16 mouse cellular contexts compared by ENCODE assay signal in the genomic region with DNA sequence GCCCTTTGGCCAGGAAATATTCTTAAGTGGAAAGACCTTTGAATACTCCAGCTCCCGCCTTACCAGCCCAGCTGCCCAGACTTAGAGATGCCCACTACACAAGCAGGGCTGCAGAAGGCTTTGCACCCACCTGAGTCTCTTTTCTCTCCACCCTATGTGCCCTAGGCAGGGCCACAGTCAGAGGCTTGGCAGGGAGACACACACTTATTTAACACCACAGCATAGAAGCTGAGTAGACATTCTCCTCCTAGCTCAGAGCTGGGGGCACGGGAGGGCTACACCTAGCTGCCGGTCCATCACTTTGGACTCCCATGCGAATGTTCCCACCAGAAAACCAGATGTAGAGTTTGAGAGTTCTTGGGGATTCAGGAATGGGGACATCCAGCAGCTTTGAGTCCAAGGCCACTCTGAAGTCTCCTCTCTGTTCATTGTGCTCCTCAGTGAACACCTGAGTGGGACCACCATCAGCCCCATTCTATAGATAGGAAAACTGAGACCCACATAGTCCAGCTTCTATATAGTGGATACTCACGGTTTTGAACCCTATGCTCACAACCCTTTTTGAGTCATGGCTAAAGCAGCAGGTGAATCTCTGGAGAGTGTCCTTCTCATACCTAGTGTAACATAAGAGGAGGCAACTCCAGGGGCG. TPM values are rescaled to one million over a fixed set of nuclear protein-coding genes. Genes with fewer than 3 reads are reported as not detected.
DNase-seq lines count a peak whose midpoint lies in the region; ATAC-seq and TF ChIP-seq lines count a peak whose summit lies in the region.
"Had no signal": no experiment of that assay in that cellular context is flagged by ENCODE, and none has a peak within 500 bp of the region (broad histone marks: within the 10 kb centered on the region; RNA-seq: fewer than 3 reads in every experiment).

No protein-coding gene starts in this region.

- ATAC-seq in embryonic facial prominence, embryonic 12.5 days (ENCODE audit: insufficient number of reproducible peaks, insufficient read depth, low FRiP score, low TSS enrichment): no peak
- ATAC-seq in forebrain, embryonic 13.5 days: peak; percentile 8; the same call in 1 of the 2 replicates
- ATAC-seq in hindbrain, embryonic 15.5 days (ENCODE audit: low FRiP score, low read depth): no peak
- no peak for ATAC-seq in midbrain, postnatal 0 days (ENCODE audit: low FRiP score)
- ATAC-seq in cerebellum, adult (ENCODE audit: insufficient number of reproducible peaks, low FRiP score, low TSS enrichment): no peak

- TF ChIP-seq CTCF in midbrain, postnatal 0 days (IDR thresholded peaks at IDR 0.05): no peak

- DNase-seq in midbrain, postnatal 0 days (ENCODE audit: low spot score): no peak
- no peak for DNase-seq in gastrocnemius, postnatal 25 days
- DNase-seq in heart, postnatal 25 days (ENCODE audit: low spot score): no peak
- no peak for DNase-seq in lung, postnatal 4 days
- DNase-seq: cerebellum, adult 8-10 months; gastrocnemius, postnatal 14 days; kidney, adult 9 months; lung, postnatal 14 days; thymus, adult 2 months had no signal

- peaks cover 61% of the 10 kb centered on the region for H3K27me3 ChIP-seq in embryonic facial prominence, embryonic 12.5 days
- H3K27me3 ChIP-seq in forebrain, embryonic 13.5 days: peaks cover 9% of the 10 kb centered on the region; the same call in 1 of the 2 replicates
- peaks cover 6% of the 10 kb centered on the region; the same call in 1 of the 2 replicates for H3K27me3 ChIP-seq in hindbrain, embryonic 15.5 days
- no peaks in the 10 kb centered on the region for H3K27me3 ChIP-seq in midbrain, postnatal 0 days (ENCODE audit: insufficient read depth, low read length)

- no peak overlapping the region for H3K27ac ChIP-seq in embryonic facial prominence, embryonic 12.5 days
- peak overlapping the region; percentile 95 for H3K27ac ChIP-seq in forebrain, embryonic 13.5 days
- H3K27ac ChIP-seq in hindbrain, embryonic 15.5 days (replicated peaks): peak overlapping the region; percentile 78
- H3K27ac ChIP-seq in midbrain, postnatal 0 days (ENCODE audit: low read depth, low read length): peak overlapping the region; percentile 44; the same call in 1 of the 2 replicates

- H3K4me2 ChIP-seq in embryonic facial prominence, embryonic 12.5 days (replicated peaks): peak overlapping the region; percentile 29
- H3K4me2 ChIP-seq in forebrain, embryonic 13.5 days: peak overlapping the region; percentile 48
- H3K4me2 ChIP-seq in hindbrain, embryonic 15.5 days: peak overlapping the region; percentile 32
- H3K4me2 ChIP-seq in midbrain, postnatal 0 days (ENCODE audit: low read depth, low read length, poor library complexity, severe bottlenecking): 0 out of 2 replicates have a peak overlapping the region, but pooled peaks have one; percentile 10
- H3K4me2 ChIP-seq: heart, embryonic 11.5 days; liver, embryonic 11.5 days had no signal

- H3K9ac ChIP-seq in embryonic facial prominence, embryonic 12.5 days: no peak overlapping the region
- H3K9ac ChIP-seq in forebrain, embryonic 13.5 days: no peak overlapping the region
- H3K9ac ChIP-seq in hindbrain, embryonic 15.5 days: no peak overlapping the region
- H3K9ac ChIP-seq in midbrain, postnatal 0 days (replicated peaks; ENCODE audit: low read length, poor library complexity, severe bottlenecking): no peak overlapping the region

- peaks cover 26% of the 10 kb centered on the region for H3K4me1 ChIP-seq in embryonic facial prominence, embryonic 12.5 days
- peaks cover 77% of the 10 kb centered on the region for H3K4me1 ChIP-seq in forebrain, embryonic 13.5 days
- peaks cover 35% of the 10 kb centered on the region for H3K4me1 ChIP-seq in hindbrain, embryonic 15.5 days (replicated peaks)
- peaks cover 11% of the 10 kb centered on the region; the same call in 1 of the 2 replicates for H3K4me1 ChIP-seq in midbrain, postnatal 0 days (ENCODE audit: insufficient read depth, low read length)

- H3K4me3 ChIP-seq in embryonic facial prominence, embryonic 12.5 days: no peak overlapping the region
- peak overlapping the region; percentile 2; the same call in 1 of the 2 replicates for H3K4me3 ChIP-seq in forebrain, embryonic 13.5 days
- H3K4me3 ChIP-seq in hindbrain, embryonic 15.5 days: no peak overlapping the region
- no peak overlapping the region for H3K4me3 ChIP-seq in midbrain, postnatal 0 days (ENCODE audit: low read depth, low read length)

- H3K9me3 ChIP-seq in embryonic facial prominence, embryonic 12.5 days: no peaks in the 10 kb centered on the region
- no peaks in the 10 kb centered on the region for H3K9me3 ChIP-seq in forebrain, embryonic 13.5 days (replicated peaks)
- no peaks in the 10 kb centered on the region for H3K9me3 ChIP-seq in hindbrain, embryonic 15.5 days
- H3K9me3 ChIP-seq in midbrain, postnatal 0 days (ENCODE audit: low read length): no peaks in the 10 kb centered on the region

- intact Hi-C loops in heart, postnatal 25 days (cut with DNase I): no loop called here

- H3K36me3 ChIP-seq in embryonic facial prominence, embryonic 12.5 days: no peaks in the 10 kb centered on the region
- H3K36me3 ChIP-seq in forebrain, embryonic 13.5 days (ENCODE audit: poor library complexity, severe bottlenecking): no peaks in the 10 kb centered on the region
- no peaks in the 10 kb centered on the region for H3K36me3 ChIP-seq in hindbrain, embryonic 15.5 days
- H3K36me3 ChIP-seq in midbrain, postnatal 0 days (ENCODE audit: insufficient read depth, low read length): no peaks in the 10 kb centered on the region

- 60% methylated on average over 6 of the region's 6 CpGs for WGBS in embryonic facial prominence, embryonic 12.5 days
- WGBS in forebrain, embryonic 13.5 days: 31% methylated on average over 6 of the region's 6 CpGs
- WGBS in hindbrain, embryonic 15.5 days: 36% methylated on average over 6 of the region's 6 CpGs
- 25% methylated on average over 6 of the region's 6 CpGs for WGBS in midbrain, postnatal 0 days

RNA-seq across cellular contexts. Expression of a gene that starts 11.7 kb away (rescaled TPM):
- polyA plus RNA-seq in embryonic facial prominence, embryonic 12.5 days (2016; fragmentation: Nextera tagmentation; extraction: Ambion mirVana): 29.6 and 37.3 TPM in 2 replicates
- 243 and 266 TPM in 2 replicates for polyA plus RNA-seq in forebrain, embryonic 13.5 days (2015; fragmentation: Nextera tagmentation; extraction: Ambion mirVana)
- 159 and 196 TPM in 2 replicates for polyA plus RNA-seq in hindbrain, embryonic 15.5 days (2015; fragmentation: Nextera tagmentation; extraction: Ambion mirVana)
- total RNA-seq in midbrain, postnatal 0 days (2014; rRNA removed): 111 and 115 TPM in 2 replicates
- 165 and 180 TPM in 2 replicates for polyA plus RNA-seq in midbrain, postnatal 0 days (2015; fragmentation: Nextera tagmentation; extraction: Ambion mirVana)
- total RNA-seq in gastrocnemius, postnatal 25 days (2021): not detected
- total RNA-seq in heart, postnatal 25 days (2021): under 1 TPM in 1 of 2 experiments, not detected in 1; 0.28 TPM
- total RNA-seq: MEL had no signal

RNA-seq across cellular contexts. Expression of a gene that starts 14.9 kb away (rescaled TPM):
- polyA plus RNA-seq in embryonic facial prominence, embryonic 12.5 days (2016; fragmentation: Nextera tagmentation; extraction: Ambion mirVana): 56.0 and 62.2 TPM in 2 replicates
- 41.1 and 45.0 TPM in 2 replicates for polyA plus RNA-seq in forebrain, embryonic 13.5 days (2015; fragmentation: Nextera tagmentation; extraction: Ambion mirVana)
- 35.9 and 37.3 TPM in 2 replicates for polyA plus RNA-seq in hindbrain, embryonic 15.5 days (2015; fragmentation: Nextera tagmentation; extraction: Ambion mirVana)
- 36.7 and 39.8 TPM in 2 replicates for total RNA-seq in midbrain, postnatal 0 days (2014; rRNA removed)
- polyA plus RNA-seq in midbrain, postnatal 0 days (2015; fragmentation: Nextera tagmentation; extraction: Ambion mirVana): 27.3 and 28.8 TPM in 2 replicates
- 10 to 100 TPM; 31.2 to 34.0 TPM for total RNA-seq in gastrocnemius, postnatal 25 days (2021)
- 10 to 100 TPM; 45.6 to 46.4 TPM for total RNA-seq in heart, postnatal 25 days (2021)

RNA-seq across cellular contexts. Expression of a gene that starts 20.7 kb away (rescaled TPM):
- 1.2 TPM in 2 replicates for polyA plus RNA-seq in embryonic facial prominence, embryonic 12.5 days (2016; fragmentation: Nextera tagmentation; extraction: Ambion mirVana)
- polyA plus RNA-seq in forebrain, embryonic 13.5 days (2015; fragmentation: Nextera tagmentation; extraction: Ambion mirVana): 0.14 and 0.28 TPM in 2 replicates
- polyA plus RNA-seq in hindbrain, embryonic 15.5 days (2015; fragmentation: Nextera tagmentation; extraction: Ambion mirVana): 0.64 and 0.71 TPM in 2 replicates
- 1.1 and 2.3 TPM in 2 replicates for total RNA-seq in midbrain, postnatal 0 days (2014; rRNA removed)
- polyA plus RNA-seq in midbrain, postnatal 0 days (2015; fragmentation: Nextera tagmentation; extraction: Ambion mirVana): not detected in 2 replicates
- total RNA-seq in gastrocnemius, postnatal 25 days (2021): 1 to 10 TPM; 1.8 to 3.0 TPM
- total RNA-seq in heart, postnatal 25 days (2021): 1 to 10 TPM; 3.8 to 6.7 TPM

RNA-seq across cellular contexts. Expression of a gene that starts 50.1 kb away (rescaled TPM):
- polyA plus RNA-seq in embryonic facial prominence, embryonic 12.5 days (2016; fragmentation: Nextera tagmentation; extraction: Ambion mirVana): 45.7 and 47.8 TPM in 2 replicates
- 29.5 and 34.1 TPM in 2 replicates for polyA plus RNA-seq in forebrain, embryonic 13.5 days (2015; fragmentation: Nextera tagmentation; extraction: Ambion mirVana)
- 64.2 and 67.1 TPM in 2 replicates for polyA plus RNA-seq in hindbrain, embryonic 15.5 days (2015; fragmentation: Nextera tagmentation; extraction: Ambion mirVana)
- total RNA-seq in midbrain, postnatal 0 days (2014; rRNA removed): 34.9 and 36.6 TPM in 2 replicates
- 73.3 and 90.9 TPM in 2 replicates for polyA plus RNA-seq in midbrain, postnatal 0 days (2015; fragmentation: Nextera tagmentation; extraction: Ambion mirVana)
- 10 to 100 TPM; 81.5 to 81.6 TPM for total RNA-seq in gastrocnemius, postnatal 25 days (2021)
- 10 to 100 TPM; 74.4 to 76.2 TPM for total RNA-seq in heart, postnatal 25 days (2021)
- total RNA-seq: MEL had no signal
